Mouse (Mus musculus) hindbrain, embryonic 14.5 days (tissue): ENCODE measurements at regions not wholly inside any gene's neighbourhood (a gene's known extent, or its start where the extent isn't known, plus 50 kb on each side); places are given as distances from the start of the nearest gene placed in this dataset.

Experiments used
- ATAC-seq: fragments of 200-750 bp; cut with Nextera tagmentation; 2 replicates; pipeline ENCODE4 v1.8.0; 2017; ENCODE audit warnings: moderate number of reproducible peaks, mild to moderate bottlenecking, moderate TSS enrichment, moderate library complexity; ENCODE audit not compliant: low FRiP score
- DNase-seq: peaks from one replicate; pipeline ENCODE4 v3.0.0-alpha.2; 2015; ENCODE audit warnings: low spot score
- H3K27ac ChIP-seq: fragments of 300-500 bp; sonication (generic); 2 replicates; pipeline ENCODE4 v1.5.1; 2014; ENCODE audit warnings: mild to moderate bottlenecking, moderate library complexity
- H3K27me3 ChIP-seq: fragments of 300-500 bp; sonication (generic); 2 replicates; pipeline ENCODE4 v1.6.1; 2014; ENCODE audit warnings: mild to moderate bottlenecking, low read length, mixed read lengths; ENCODE audit not compliant: control insufficient read depth, insufficient read depth
- H3K36me3 ChIP-seq: fragments of 300-500 bp; sonication (generic); replicated peaks from 2 replicates; pipeline ENCODE4 v1.6.1; 2014; ENCODE audit not compliant: control insufficient read depth, insufficient read depth
- H3K4me1 ChIP-seq: fragments of 300-500 bp; sonication (generic); replicated peaks from 2 replicates; pipeline ENCODE4 v1.6.1; 2014; ENCODE audit warnings: antibody characterized with exemption, low read length, mixed read lengths; ENCODE audit not compliant: control insufficient read depth, insufficient read depth
- H3K4me2 ChIP-seq: fragments of 300-500 bp; sonication (generic); replicated peaks from 2 replicates; pipeline ENCODE4 v1.6.1; 2014; ENCODE audit warnings: mild to moderate bottlenecking, moderate library complexity
- H3K4me3 ChIP-seq: fragments of 300-500 bp; sonication (generic); replicated peaks from 2 replicates; pipeline ENCODE4 v1.5.1; 2014; ENCODE audit warnings: mild to moderate bottlenecking, low read length
- H3K9ac ChIP-seq: fragments of 300-500 bp; sonication (generic); 2 replicates; pipeline ENCODE4 v1.6.1; 2014
- H3K9me3 ChIP-seq: fragments of 300-500 bp; sonication (generic); 2 replicates; pipeline ENCODE4 v1.6.1; 2016; ENCODE audit warnings: low read length; ENCODE audit not compliant: control insufficient read depth
- WGBS: fragments of 180-500 bp; shearing (Covaris S2); extraction: QIAGEN DNeasy Blood & Tissue Kit; methylation state at CpG from one replicate; pipeline ENCODE4 v1.1.7; 2014; 5-methylcytosine and 5-hydroxymethylcytosine counted together

- H3K36me3 ChIP-seq = no peaks in the 10 kb centered on the region
- ATAC-seq = no peak
- no peaks in the 10 kb centered on the region for H3K27me3 ChIP-seq
- no peak overlapping the region for H3K9ac ChIP-seq
- no peaks in the 10 kb centered on the region for H3K4me1 ChIP-seq
- 87% methylated on average over 4 of the region's 4 CpGs for WGBS
- DNase-seq = no peak
- no peaks in the 10 kb centered on the region for H3K9me3 ChIP-seq
- H3K4me3 ChIP-seq = no peak overlapping the region
- H3K27ac ChIP-seq = no peak overlapping the region
- no peak overlapping the region for H3K4me2 ChIP-seq
Measured at GRCm38 (mm10) chr15:11720645-11721044, 186.4 kb downstream of the Npr3 start.

GRCm38 (mm10) chr15:11716168-11716842 is 190.8 kb downstream of the Npr3 start:
- H3K4me1 ChIP-seq = no peaks in the 10 kb centered on the region
- H3K4me2 ChIP-seq = no peak overlapping the region
- WGBS = 92% methylated on average over 11 of the region's 11 CpGs
- no peaks in the 10 kb centered on the region for H3K9me3 ChIP-seq
- no peaks in the 10 kb centered on the region for H3K36me3 ChIP-seq
- H3K27me3 ChIP-seq = no peaks in the 10 kb centered on the region
- ATAC-seq (no peak), DNase-seq (no peak)
- H3K9ac ChIP-seq = no peak overlapping the region
- no peak overlapping the region for H3K4me3 ChIP-seq
- no peak overlapping the region for H3K27ac ChIP-seq

- H3K4me3 ChIP-seq = no peak overlapping the region
- no peak for ATAC-seq
- no peak for DNase-seq
- H3K4me1 ChIP-seq = no peaks in the 10 kb centered on the region
- H3K36me3 ChIP-seq = no peaks in the 10 kb centered on the region
- H3K9me3 ChIP-seq = no peaks in the 10 kb centered on the region
- no peak overlapping the region for H3K9ac ChIP-seq
- H3K27ac ChIP-seq = no peak overlapping the region
- no peaks in the 10 kb centered on the region for H3K27me3 ChIP-seq
- no peak overlapping the region for H3K4me2 ChIP-seq
- 83% methylated on average over 16 of the region's 16 CpGs for WGBS
Measured at GRCm38 (mm10) chr15:11712481-11713274, 194.4 kb downstream of the Npr3 start.

DNA sequence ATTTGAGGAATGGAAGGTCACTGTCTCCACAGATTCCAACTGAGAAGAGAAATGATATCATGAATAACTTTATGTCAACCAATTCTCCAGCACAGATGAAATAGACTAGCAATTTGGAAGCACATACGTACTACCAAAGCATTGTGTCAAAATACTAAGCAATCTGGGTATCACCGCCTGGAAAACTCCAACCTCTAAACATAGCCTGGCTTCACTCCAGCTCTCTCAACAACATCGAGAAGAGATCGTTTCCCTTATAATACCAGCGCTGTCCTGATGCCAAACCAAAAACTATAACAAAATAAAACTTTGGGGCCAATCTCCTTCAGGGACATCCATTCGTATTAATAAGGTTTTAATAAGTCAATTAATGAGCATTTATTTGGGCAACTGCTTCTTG is 205.8 kb downstream of the Npr3 start:
- H3K4me3 ChIP-seq = no peak overlapping the region
- no peaks in the 10 kb centered on the region for H3K4me1 ChIP-seq
- no peak overlapping the region for H3K27ac ChIP-seq
- ATAC-seq = no peak
- H3K9ac ChIP-seq = no peak overlapping the region
- no peak overlapping the region for H3K4me2 ChIP-seq
- no peaks in the 10 kb centered on the region for H3K27me3 ChIP-seq
- no peak for DNase-seq
- 88% methylated on average over 6 of the region's 6 CpGs for WGBS
- H3K9me3 ChIP-seq = no peaks in the 10 kb centered on the region
- H3K36me3 ChIP-seq = no peaks in the 10 kb centered on the region

DNA sequence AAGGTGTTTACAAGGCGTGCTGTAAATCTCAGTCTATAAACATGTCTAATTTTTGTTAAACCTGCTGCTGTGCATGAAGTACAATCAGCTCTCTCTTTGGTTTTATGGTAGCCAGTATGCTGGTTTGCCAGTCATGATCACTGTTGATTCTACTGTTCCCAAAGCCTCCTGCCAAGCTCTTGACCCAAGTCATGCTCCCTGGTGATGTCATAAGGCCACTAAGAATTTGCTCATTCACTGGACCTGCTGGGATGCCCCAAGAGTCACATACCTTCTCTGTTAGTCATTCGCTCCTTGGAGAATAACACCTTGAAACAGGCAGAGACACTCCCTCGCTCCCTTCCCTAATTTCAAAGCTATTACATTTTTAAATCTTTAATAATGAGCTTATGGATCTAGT is 207.2 kb downstream of the Npr3 start:
- Histone ChIP-seq H3K27me3 (no peaks in the 10 kb centered on the region), H3K4me1 (no peaks in the 10 kb centered on the region), H3K36me3 (no peaks in the 10 kb centered on the region), H3K27ac (no peak overlapping the region), H3K9ac (no peak overlapping the region), H3K9me3 (no peaks in the 10 kb centered on the region), H3K4me2 (no peak overlapping the region), H3K4me3 (no peak overlapping the region)
- 86% methylated on average over 3 of the region's 3 CpGs for WGBS
- no peak for ATAC-seq
- DNase-seq = no peak

GRCm38 (mm10) chr15:11697060-11697459 is 210.0 kb downstream of the Npr3 start:
- WGBS = 28% methylated on average over 3 of the region's 3 CpGs
- Histone ChIP-seq H3K27ac (no peak overlapping the region), H3K36me3 (no peaks in the 10 kb centered on the region), H3K4me1 (no peaks in the 10 kb centered on the region), H3K9ac (no peak overlapping the region), H3K4me2 (no peak overlapping the region), H3K9me3 (no peaks in the 10 kb centered on the region), H3K4me3 (no peak overlapping the region), H3K27me3 (no peaks in the 10 kb centered on the region)
- ATAC-seq (no peak), DNase-seq (no peak)

- H3K27me3 ChIP-seq = no peaks in the 10 kb centered on the region
- no peak overlapping the region for H3K4me2 ChIP-seq
- H3K9ac ChIP-seq = no peak overlapping the region
- 74% methylated on average over 14 of the region's 14 CpGs for WGBS
- ATAC-seq (no peak), DNase-seq (no peak)
- no peak overlapping the region for H3K27ac ChIP-seq
- no peaks in the 10 kb centered on the region for H3K9me3 ChIP-seq
- no peaks in the 10 kb centered on the region for H3K4me1 ChIP-seq
- H3K4me3 ChIP-seq = no peak overlapping the region
- no peaks in the 10 kb centered on the region for H3K36me3 ChIP-seq
Measured at GRCm38 (mm10) chr15:11693772-11694270, 213.3 kb downstream of the Npr3 start.

DNA sequence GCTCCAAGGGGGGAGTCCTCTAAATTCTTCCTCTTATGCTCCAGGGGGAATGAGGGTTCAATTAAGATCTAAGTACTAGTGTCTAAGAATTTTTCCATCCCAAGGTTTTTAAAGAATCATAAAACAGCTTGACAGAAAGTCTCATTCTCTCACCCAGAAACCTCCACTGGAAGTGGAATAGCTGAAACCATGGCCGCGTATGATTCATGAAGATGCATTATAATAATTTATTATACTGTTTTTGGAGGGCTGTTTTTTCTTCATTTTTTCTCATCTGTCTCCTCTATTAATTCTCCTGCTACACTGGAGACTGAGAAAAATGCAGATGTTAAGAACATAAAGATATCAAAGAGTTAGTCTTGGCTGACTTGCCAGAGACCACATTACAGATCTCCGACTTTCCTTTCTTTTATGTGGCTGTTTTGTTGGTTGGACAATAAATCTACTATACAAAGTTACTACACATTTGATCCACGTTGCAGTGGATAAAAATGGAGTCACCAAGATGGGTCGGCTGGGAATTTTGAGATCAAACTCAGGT is 242.2 kb downstream of the Npr3 start:
- Histone ChIP-seq H3K4me2 (no peak overlapping the region), H3K9ac (no peak overlapping the region), H3K9me3 (no peaks in the 10 kb centered on the region), H3K27ac (no peak overlapping the region), H3K4me3 (no peak overlapping the region), H3K4me1 (no peaks in the 10 kb centered on the region), H3K36me3 (no peaks in the 10 kb centered on the region), H3K27me3 (no peaks in the 10 kb centered on the region)
- DNase-seq = no peak
- 87% methylated on average over 5 of the region's 5 CpGs for WGBS
- no peak for ATAC-seq

DNA sequence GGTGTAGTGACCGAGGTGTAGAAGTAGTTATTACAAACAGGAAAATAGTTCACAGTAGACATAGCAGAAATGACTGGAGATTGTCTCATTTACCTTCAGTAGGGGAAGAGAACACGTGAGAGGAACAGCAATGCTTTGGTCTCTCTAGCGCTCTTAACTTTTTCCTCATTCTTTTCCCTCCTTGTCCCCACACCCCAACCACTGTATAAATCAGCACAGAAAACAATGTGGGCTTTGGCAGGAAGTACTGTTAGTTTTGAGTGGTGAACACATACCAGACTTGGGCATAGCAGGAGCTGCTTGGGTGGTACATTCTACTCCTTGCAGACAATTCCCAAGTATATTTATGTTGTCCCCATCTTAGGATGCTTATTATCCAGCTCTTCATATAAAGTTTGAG is 251.9 kb downstream of the Npr3 start:
- H3K4me2 ChIP-seq = no peak overlapping the region
- WGBS = 86% methylated on average over 3 of the region's 3 CpGs
- H3K27me3 ChIP-seq = no peaks in the 10 kb centered on the region
- DNase-seq (no peak), ATAC-seq (no peak)
- H3K36me3 ChIP-seq = no peaks in the 10 kb centered on the region
- no peaks in the 10 kb centered on the region for H3K4me1 ChIP-seq
- H3K9me3 ChIP-seq = no peaks in the 10 kb centered on the region
- H3K9ac ChIP-seq = no peak overlapping the region
- H3K4me3 ChIP-seq = no peak overlapping the region
- no peak overlapping the region for H3K27ac ChIP-seq
